Mouse (Mus musculus) thymus, adult 2 months (tissue): ENCODE results near the gene Gm5134. TPM values are rescaled to one million over a fixed set of nuclear protein-coding genes. Genes with fewer than 3 reads are reported as not detected.
A peak's percentile ranks its signal among the peaks of the same experiment; 100 is the strongest.

ENCODE experiments used
- DNase-seq: peaks from one replicate; pipeline ENCODE4 v3.0.0; 2021
- H3K27ac ChIP-seq: fragments of 200-500 bp; 2 replicates; pipeline ENCODE4 v1.5.1; 2012; ENCODE audit warnings: low read length, control low read depth; ENCODE audit not compliant: control insufficient read depth, insufficient read depth
- H3K27me3 ChIP-seq: fragments of 200-500 bp; 2 replicates; pipeline ENCODE4 v1.6.1; 2012; ENCODE audit warnings: mild to moderate bottlenecking, low read length, moderate library complexity, mixed read lengths; ENCODE audit not compliant: control insufficient read depth, insufficient read depth
- H3K36me3 ChIP-seq: fragments of 200-500 bp; 2 replicates; pipeline ENCODE4 v1.6.1; 2012; ENCODE audit warnings: mild to moderate bottlenecking, low read length, moderate library complexity; ENCODE audit not compliant: control insufficient read depth, insufficient read depth
- H3K4me1 ChIP-seq: fragments of 200-500 bp; replicated peaks from 2 replicates; pipeline ENCODE4 v1.6.1; 2012; ENCODE audit warnings: low read length; ENCODE audit not compliant: control insufficient read depth, insufficient read depth
- H3K4me3 ChIP-seq: fragments of 200-500 bp; 2 replicates; pipeline ENCODE4 v1.5.1; 2012; ENCODE audit warnings: mild to moderate bottlenecking, low read length, control low read depth, moderate library complexity; ENCODE audit not compliant: control insufficient read depth, insufficient read depth
- CTCF ChIP-seq: fragments of 200-500 bp; IDR thresholded peaks from 2 replicates; pipeline ENCODE4 v1.5.1; 2012; ENCODE audit warnings: mild to moderate bottlenecking, control low read depth, low read length, moderate library complexity, borderline replicate concordance; ENCODE audit not compliant: control insufficient read depth, poor library complexity, insufficient read depth; ENCODE audit errors: extremely low read depth
- POLR2A ChIP-seq: fragments of 200-500 bp; IDR thresholded peaks from 2 replicates; pipeline ENCODE4 v1.6.1; 2012; ENCODE audit warnings: mild to moderate bottlenecking, low read length, control low read depth, moderate library complexity; ENCODE audit not compliant: control insufficient read depth, poor library complexity, insufficient read depth; ENCODE audit errors: extremely low read depth
- WGBS: fragments of 180-500 bp; shearing (Covaris S2); methylation state at CpG from one replicate; pipeline ENCODE4 v1.1.7; 2018; 5-methylcytosine and 5-hydroxymethylcytosine counted together
- polyA plus RNA-seq: library from polyadenylated mRNA; depleted of rRNA; stranded (reverse); fragments of >200 nt; gene quantifications from 2 replicates; pipeline ENCODE4 v1.2.3, GENCODE M21; 2012

Gm5134 gene
- polyA plus RNA-seq, 1 experiment, result 4.0 TPM

DNA sequence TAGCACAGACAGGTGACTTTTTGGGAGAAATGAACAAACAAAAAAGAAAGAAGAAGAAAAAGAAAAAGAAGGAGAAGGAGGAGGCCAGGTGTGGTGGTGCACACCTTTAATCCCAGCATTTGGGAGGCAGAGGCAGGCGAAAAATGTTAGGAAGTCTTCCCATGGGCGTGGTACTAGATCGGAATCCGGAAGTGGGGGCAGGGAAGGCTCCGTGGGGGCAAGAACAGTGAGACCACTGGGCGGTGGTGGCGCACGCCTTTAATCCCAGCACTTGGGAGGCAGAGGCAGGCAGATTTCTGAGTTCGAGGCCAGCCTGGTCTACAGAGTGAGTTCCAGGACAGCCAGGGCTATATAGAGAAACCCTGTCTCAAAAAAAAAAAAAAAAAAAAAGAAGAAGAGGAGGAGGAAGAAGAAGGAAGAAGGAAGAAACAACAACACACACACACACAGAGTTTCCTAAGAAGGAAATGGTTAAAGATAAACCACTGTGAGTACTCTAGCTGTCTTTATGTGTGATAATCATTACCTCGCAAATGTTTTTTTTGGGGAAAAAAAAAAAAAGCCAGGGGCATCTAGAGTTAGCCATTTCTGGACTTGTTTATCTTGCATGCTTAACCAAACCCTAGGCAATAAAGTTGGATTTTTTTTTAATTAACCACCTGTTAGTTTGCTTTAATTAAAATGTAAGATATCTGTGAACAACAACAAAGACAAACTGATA is 71.3 kb downstream of the Gm5134 start:
- TF ChIP-seq POLR2A (no peak), CTCF (no peak)
- 0 out of 2 replicates have a peak, but pooled peaks cover 2% of the 10 kb centered on the region for H3K4me1 ChIP-seq
- H3K27ac ChIP-seq, result no peak overlapping the region
- no peak for DNase-seq
- H3K4me3 ChIP-seq, result no peak overlapping the region
- H3K36me3 ChIP-seq, result no peaks in the 10 kb centered on the region
- 97% methylated on average over 10 of the region's 10 CpGs for WGBS
- no peaks in the 10 kb centered on the region for H3K27me3 ChIP-seq

GRCm38 (mm10) chr10:76027127-76028015 is 73.1 kb downstream of the Gm5134 start:
- H3K4me1 ChIP-seq, result 0 out of 2 replicates have a peak, but pooled peaks cover 2% of the 10 kb centered on the region

GRCm38 (mm10) chr10:76028016-76028366 is 73.7 kb downstream of the Gm5134 start:
- Histone ChIP-seq H3K27ac (no peak overlapping the region), H3K36me3 (no peaks in the 10 kb centered on the region), H3K4me1 (peaks cover 2% of the 10 kb centered on the region; the same call in 1 of the 2 replicates), H3K4me3 (no peak overlapping the region), H3K27me3 (no peaks in the 10 kb centered on the region)
- no peak for DNase-seq
- WGBS, result 41% methylated on average over 4 of the region's 4 CpGs
- TF ChIP-seq CTCF, result no peak
- TF ChIP-seq POLR2A, result no peak

More at GRCm38 (mm10) chr10:76027127-76028015, 73.1 kb downstream of the Gm5134 start:
- Histone ChIP-seq H3K27me3 (no peaks in the 10 kb centered on the region), H3K4me3 (no peak overlapping the region), H3K27ac (no peak overlapping the region), H3K36me3 (no peaks in the 10 kb centered on the region)
- 74% methylated on average over 12 of the region's 12 CpGs for WGBS
- no peak for DNase-seq
- TF ChIP-seq POLR2A (no peak), CTCF (no peak)

GRCm38 (mm10) chr10:76028396-76028795 is 74.1 kb downstream of the Gm5134 start:
- Histone ChIP-seq H3K4me1 (peaks cover 2% of the 10 kb centered on the region; the same call in 1 of the 2 replicates), H3K36me3 (no peaks in the 10 kb centered on the region), H3K27me3 (no peaks in the 10 kb centered on the region), H3K27ac (no peak overlapping the region), H3K4me3 (no peak overlapping the region)
- no peak for DNase-seq
- 87% methylated on average over 9 of the region's 9 CpGs for WGBS
- no peak for TF ChIP-seq POLR2A
- no peak for TF ChIP-seq CTCF

DNA sequence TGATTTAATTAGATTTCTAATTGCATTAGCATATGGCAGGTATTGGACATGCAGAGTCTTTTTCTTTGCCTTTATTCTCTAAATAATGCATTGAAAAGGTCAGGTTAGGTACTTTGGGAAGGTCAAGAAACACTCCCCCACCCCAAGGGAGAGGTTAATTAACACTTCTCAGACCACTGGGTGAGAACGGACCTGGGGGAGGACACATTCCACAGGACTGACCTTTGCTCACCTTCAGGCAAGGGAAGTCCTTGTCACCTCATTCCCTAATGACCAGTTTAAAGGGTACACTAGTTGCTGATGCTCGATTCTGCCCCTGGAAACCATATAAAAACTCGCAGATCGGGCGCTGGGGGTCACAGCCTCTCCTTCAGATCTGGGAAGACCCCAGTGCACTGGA is 75.0 kb downstream of the Gm5134 start:
- Histone ChIP-seq H3K4me3 (no peak overlapping the region), H3K36me3 (no peaks in the 10 kb centered on the region), H3K4me1 (peaks cover 7% of the 10 kb centered on the region), H3K27me3 (no peaks in the 10 kb centered on the region), H3K27ac (no peak overlapping the region)
- DNase-seq, result no peak
- no peak for TF ChIP-seq CTCF
- no peak for TF ChIP-seq POLR2A
- WGBS, result 95% methylated on average over 5 of the region's 5 CpGs

DNA sequence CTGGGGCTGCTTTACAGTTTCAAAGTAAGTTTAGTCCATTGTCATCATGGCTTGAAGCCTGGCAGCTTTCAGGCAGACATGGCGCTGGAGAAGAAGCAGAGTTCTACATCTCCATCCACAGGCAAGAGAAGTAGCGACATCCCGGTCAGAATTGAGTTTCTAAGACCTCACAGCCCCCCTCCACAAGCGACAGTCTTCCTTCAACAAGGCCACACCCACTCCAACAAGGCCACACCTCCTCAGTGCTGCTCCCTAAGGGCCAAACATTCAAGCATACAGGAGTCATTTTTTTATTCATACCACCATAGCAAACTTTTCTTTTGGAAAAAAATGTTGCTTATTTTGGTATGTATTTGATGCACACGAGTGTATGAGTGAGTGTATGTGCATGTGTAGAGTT is 76.2 kb downstream of the Gm5134 start:
- 61% methylated on average over 5 of the region's 5 CpGs for WGBS
- DNase-seq, result peak; percentile 14
- TF ChIP-seq POLR2A, result no peak
- no peak for TF ChIP-seq CTCF
- Histone ChIP-seq H3K4me1 (peaks cover 8% of the 10 kb centered on the region), H3K27me3 (no peaks in the 10 kb centered on the region), H3K36me3 (no peaks in the 10 kb centered on the region), H3K27ac (no peak overlapping the region), H3K4me3 (no peak overlapping the region)
